Mouse (Mus musculus) cerebellum, adult (tissue): ENCODE measurements around the gene Gimap4.

Experiments
- ATAC-seq: cut with Nextera tagmentation; 2 replicates; pipeline ENCODE4 v1.9.2; 2017; ENCODE audit warnings: mild to moderate bottlenecking, moderate library complexity, mixed read lengths; ENCODE audit not compliant: insufficient number of reproducible peaks, low FRiP score, low TSS enrichment

The Gimap4 gene

DNA sequence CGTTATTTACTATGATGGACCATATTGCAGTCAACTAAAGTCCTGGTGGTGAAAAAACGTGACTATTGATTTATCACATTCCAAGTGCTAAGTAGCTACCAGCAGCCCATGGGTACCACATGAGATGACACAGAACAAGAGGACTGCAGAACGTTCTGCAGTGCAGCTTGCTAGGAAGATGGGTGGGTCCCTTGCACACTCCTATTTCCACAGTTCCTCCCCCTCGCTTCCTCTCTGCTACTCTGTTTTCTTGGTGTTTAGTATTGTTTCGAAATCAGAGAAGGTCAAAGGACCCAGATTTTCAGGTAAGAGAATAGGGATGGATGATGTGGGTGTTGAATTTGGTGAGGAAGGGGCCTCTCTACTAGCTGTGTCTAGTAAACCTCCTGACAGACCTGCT, at the start of gene Gimap4:
Gene Gimap4 (plus strand): TSS at position 231 of the 400 bp plus-strand sequence.
- no peak for ATAC-seq

DNA sequence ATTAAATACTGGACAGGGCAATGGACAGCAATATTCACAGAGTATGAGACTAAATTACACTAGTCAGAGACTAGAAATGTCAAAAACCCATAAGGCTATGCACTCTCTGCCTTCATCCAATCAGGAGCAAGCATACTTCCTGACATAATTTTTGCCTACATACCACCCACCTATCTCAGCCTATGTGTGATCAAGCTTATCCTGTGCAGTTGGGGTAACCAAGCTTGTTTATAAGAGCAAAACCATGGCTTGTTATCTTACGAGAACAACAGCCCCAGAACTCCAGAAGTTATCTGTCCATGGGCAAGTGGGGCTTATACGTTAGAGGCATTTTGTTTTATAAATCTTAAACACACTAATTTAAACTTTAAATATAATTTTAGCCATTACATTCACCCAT, 49.2 kb upstream of the Gimap4 start:
- no peak for ATAC-seq

DNA sequence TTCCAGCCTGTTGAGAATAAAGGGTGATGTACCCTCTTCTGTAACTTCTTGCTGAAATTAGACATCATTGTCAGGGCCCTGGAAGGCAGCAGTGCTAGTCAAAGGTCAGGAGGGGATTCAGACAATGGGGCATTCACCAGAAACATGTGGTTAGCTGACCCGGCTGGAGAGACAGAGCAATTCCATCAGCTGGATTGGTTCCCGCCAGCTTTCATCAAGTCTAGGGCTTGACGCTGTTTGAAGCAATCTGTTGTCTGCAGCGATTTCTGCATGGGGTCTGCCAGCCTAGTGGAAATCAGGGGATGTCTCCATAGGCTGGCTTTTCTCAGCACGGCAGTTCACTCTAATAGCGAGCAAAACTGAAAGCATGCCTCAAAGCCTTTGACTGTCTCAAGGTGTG, 47.8 kb upstream of the Gimap4 start:
- no peak for ATAC-seq

DNA sequence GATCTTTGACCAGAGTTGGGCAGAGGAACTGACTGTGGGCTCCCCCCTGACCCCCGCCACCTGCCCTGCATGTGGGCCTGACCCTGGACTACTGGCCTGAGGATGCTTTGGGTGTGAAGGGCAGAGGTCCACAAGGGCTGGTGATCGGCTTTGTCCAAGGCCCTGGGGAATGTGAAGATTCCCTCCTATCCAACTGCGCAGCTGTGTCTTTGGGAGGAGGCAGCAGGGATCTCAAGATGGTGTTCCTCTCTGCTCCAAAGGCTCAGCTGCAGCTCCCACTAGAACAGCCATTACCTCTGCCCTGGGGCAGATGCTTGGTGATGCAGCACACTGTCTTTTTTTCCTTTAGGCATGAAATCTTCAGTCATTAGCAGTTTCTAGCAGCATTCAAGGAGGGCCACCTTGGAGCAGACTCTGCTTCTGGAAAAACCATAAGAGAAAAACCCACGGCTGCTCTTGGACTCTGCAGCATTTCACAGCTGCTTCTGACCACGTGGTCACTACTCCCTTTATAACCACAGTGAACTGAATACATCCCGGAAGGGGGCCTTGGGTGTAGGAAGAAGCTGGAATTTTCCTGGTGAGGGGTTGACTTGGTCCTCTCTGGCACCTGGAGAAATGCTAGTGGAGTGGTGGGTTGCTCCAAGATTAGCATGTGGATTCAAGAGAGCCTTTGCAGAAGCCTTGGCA, 46.4 kb upstream of the Gimap4 start:
- ATAC-seq, result no peak

DNA sequence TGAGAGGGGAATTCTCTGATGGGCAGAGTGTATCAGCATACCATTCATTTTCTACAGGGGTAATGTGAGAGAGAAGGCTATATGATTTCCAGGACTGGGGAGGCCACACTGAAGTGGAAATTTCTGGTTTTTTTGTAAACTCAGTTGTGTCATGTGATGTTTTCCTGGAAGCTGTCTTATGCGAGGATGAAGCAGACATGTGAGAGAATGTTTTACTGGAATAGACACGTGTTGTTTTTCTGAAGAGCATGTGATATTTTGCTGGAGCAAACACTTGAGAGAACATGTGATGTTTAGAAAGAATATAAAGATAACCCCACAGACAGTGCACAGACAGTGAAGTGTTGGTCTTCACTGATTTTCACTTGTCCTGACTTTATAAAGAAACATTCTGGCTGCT, 45.8 kb upstream of the Gimap4 start:
- ATAC-seq, result no peak

DNA sequence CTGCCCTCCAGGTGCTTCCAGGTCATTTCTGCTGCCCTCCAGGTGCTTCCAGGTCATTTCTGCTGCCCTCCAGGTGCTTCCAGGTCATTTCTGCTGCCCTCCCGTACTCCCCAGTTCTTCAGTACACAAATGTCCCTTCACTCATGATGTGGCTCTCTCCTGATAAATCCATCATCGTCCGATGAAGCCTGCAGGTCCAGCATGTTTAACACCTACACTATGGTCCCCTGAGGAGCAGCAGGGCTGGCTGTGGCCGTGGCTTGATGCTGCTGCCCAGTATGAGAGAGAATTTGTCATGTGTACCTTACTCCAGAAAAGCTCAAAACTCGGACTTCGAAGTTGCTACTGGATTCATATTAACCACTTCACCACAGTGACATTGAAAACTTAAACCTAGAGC, 43.0 kb upstream of the Gimap4 start:
- no peak for ATAC-seq

DNA sequence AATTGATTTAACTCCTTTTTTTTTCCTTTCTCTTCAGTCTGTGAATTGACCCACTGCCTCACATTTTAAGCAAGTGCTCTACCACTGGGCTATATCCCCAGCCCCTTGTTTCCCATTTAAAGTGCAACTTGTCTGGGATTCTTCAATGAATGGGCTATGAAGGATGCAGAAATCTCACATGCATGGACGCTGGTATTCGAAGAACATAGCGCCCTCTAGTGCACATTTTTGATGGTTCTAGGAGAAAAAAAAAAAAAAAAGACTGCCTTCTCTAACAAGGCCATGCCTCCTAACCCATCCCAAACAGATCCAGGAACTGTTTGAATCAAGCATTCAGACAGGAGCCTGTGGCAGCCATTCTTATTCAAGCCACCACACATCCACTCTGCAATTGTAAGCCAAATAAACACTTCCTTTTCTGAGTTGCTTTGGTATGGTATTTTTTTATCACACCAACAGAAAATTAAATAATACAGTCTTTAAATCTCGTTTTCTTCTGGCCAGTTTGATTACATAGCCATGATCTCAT, 41.5 kb upstream of the Gimap4 start:
- peak; percentile 70 for ATAC-seq

DNA sequence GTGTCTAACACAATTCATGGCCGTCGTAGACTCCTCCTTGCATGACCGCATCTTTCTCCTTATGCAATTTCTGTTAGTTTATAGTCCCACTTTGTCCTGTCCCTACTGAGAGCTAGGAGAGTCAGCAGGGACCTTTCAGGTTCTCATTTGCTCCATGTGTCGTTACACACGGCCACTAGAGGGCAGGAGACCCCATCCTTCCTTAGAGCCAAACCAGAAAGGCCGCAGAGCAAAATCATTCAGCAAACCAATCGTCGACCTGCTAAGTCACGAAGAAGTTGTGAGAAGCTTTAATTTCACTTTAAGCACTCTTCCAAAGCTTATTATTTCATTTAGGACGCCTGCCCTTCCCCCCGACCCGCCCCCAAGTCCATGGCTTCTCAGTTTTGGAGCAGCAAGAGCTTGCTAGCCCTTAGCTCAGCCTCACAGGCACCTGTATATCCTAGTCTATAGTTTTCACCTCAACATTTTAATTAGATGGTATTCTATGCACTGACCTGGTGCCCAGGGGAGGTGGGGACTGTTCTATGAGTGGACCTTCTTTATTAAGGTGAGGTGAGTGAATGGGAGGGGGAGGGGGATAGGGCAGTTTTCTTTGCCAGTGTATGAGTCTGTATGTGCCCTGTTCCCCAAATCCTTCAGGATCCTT, 38.6 kb upstream of the Gimap4 start:
- ATAC-seq, result no peak

DNA sequence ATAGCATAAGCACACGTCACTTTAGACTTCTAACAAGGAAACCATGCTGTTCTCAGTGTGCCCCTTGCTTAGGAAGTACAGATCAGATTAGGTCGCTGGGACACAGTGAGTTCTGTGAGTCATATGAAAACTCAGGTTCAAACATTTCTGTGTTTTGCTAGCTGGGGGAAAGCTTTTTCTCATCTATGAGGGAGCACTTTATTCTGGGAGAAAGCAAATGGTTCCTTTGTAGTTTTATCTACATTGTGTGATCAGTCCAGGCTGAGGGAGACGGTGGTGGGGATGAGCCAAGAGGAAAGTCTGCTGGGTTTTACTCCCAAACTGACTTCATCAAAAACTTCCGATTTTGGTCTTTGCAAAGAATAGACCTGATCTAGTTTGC, 38.0 kb upstream of the Gimap4 start:
- ATAC-seq, result no peak

DNA sequence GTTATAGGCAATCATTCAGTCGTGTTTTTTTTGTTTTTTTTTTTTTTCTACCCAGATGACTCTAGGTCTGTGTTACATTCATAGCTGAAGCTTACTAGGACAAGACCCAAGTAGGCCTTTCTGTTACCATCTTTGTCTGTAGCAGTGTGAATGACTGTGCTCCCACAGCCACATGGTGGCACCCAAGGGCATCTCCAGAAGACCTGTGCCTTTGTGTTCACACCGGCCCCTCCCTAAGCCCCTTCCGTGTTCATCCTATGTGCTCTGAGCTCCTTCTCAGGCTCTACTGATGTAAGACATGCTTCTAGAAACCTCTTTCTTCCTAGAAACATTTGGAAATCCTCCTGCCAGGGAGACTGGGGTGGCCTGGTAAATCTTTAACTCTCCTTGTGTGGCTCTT, 37.4 kb upstream of the Gimap4 start, which contains the start of gene Gimap8:
Gene Gimap8 (plus strand): TSS at position 240 of the 400 bp plus-strand sequence.
- ATAC-seq, result no peak

DNA sequence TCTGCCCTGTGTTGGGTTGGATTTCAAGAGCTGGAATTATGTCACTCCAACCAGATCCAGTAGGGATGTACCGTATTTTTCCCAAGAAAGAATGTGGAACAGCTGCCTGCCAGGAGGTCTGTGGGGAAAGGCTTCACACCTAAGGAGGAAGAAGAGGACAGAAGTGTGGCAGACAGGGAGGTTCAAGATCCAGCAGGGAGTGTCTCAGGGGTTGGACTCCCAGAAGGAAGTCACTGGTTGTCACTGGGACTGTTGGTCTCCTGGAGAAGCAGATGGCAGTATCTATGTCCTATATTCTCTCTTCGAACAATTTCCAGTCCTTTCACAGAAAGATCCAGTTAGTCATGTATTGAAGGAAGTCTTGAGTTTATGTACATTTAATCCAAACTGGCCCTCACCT, 36.7 kb upstream of the Gimap4 start:
- no peak for ATAC-seq

DNA sequence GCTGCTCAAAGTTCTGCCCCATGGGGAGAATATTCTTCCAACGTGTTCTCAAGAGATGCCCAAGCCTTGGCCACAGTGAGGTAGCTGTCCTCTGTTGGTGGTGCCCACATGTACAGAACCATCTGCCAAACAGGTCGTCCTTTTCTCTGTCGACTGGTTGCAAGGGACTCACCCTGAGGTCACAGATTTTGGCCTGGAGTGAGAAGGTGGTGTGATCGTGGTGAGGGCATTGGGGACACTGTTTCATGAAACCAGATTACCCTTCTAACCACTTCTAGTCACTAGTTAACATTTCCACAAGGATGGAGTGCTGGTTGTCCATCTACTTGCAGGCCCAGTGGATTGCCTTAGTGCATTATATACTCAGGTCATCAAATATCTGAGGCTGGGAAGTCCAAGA, 35.6 kb upstream of the Gimap4 start:
- no peak for ATAC-seq

DNA sequence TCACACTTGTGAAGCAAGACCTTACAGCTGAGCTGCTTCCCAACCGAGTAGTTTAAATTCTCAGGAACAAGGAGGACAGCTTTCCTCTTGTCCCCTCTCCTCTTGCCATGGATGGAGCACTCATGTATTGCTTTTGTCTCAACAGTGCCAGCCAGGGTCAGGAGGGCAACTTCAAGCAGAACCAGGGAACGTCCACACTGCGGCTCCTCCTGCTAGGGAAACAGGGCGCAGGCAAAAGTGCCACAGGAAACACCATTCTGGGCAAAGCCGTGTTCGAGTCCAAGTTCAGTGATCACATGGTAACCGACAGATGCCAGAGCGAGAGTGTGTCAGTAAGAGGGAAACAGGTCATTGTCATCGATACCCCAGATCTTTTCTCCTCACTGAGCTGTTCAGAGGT, 34.3 kb upstream of the Gimap4 start:
- no peak for ATAC-seq

DNA sequence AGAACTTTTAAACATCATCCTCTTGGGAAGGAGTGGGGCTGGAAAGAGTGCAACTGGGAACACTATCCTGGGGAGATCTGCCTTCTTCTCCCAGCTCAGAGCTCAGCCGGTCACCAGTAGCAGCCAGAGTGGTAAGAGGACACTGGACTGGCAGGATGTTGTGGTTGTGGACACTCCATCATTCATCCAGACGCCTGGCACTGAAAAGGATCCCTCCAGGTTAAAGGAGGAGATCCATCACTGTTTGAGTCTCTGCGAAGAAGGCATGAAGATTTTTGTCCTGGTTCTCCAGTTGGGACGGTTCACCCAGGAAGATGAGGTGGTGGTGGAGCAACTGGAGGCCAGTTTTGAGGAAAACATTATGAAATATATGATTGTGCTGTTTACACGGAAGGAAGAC, 25.6 kb upstream of the Gimap4 start:
- ATAC-seq, result no peak

DNA sequence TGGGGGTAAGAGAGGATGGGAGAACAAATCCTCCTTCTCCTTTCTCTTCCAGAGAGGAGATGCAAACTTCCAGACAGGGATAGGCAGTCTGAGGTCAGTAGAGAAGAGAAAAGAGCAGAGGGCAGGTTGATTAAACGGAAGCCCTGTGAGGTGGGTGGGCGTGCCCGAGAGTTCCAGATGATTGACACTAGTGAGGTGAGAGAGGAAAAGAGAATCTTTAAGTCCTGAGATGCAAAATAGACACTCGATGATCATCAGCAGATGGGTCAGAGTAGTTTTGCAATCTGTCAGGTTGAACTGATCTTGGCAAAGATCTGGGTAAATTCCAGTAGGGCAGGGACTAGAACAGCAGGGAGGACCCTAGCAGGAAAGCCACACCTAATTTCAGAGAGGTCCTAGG, 19.6 kb upstream of the Gimap4 start:
- ATAC-seq, result no peak

DNA sequence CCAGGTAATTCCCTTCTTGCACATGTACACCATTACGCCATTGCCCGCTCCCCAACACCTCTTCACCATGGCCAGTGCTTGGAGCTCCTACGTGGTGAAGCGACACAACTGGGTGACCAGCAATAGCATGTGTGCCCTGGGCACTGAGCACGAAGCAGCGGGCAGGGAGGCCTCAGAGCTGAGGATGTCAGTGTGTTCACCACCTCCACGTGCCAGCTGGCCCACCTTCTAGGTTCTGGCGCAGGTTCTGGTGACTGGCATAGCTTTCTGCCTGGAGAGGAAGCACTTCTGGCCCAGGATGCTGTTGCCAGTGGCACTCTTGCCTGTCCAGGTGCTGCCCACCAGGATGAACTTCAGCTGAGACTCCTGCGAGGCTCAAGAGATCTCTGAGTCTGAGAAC, 18.9 kb upstream of the Gimap4 start:
- no peak for ATAC-seq

DNA sequence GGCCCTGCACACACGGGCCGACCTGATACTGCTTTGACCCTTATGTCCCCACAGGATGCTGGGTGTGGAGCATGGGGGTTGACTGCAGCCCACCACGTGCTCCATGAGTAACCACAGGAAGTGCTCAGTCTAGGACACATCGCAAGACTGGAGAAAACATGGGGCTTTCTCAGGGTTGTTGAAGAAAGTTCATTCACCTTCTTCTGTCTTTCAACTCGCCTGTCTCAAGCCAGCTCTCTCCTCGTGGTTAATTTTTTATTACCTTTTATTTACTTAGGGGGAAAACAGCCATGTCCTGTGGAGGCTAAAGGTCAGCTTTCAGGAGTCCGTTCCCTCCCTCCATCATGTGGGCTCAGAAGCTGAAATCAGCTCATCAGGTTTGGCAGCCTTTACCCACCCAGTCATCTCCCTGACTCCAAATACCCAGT, 18.2 kb upstream of the Gimap4 start:
- no peak for ATAC-seq

DNA sequence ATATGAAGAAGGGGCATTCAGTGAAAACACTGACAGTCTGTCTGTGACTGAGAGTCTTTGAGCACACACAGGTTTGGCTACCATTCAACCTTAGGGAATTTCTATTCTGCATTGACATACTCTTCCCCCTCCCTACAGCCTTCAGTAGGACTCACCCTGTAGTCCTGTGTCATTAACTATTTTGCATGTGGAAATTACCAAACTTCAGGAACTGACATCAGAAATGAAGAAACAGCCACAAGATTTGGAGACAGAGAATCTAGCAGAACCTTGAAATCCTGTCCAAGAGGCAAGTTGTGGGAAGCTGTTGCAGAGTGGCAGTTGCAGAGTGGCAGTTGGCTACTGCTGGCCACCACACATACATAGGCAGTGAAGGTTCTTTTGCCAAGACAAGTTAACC, 16.3 kb upstream of the Gimap4 start:
- ATAC-seq, result no peak

DNA sequence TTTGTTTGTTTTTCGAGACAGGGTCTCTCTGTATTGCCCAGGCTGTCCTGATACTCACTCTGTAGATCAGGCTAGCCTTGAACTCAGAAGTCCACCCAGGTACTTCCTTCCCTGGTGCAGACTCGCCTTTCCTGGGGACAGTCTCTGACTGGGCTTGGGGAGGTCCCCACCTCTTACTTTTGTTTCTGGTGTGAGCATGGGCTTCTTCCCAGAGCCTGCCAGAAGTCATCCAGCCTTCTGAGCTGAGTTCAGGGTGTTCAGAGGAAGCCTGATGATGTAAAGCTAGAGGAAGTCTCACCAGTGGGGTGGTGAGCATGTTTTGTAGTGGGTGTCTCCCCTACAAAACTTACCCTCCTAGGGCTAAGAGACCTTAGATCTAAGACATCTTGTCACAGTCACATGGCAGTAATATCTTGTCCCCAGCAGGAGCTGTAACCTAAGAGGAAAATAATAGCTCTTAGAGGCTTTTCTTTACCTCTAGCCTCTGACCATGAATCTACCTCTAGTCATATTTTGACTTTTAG, 14.8 kb upstream of the Gimap4 start:
- no peak for ATAC-seq

DNA sequence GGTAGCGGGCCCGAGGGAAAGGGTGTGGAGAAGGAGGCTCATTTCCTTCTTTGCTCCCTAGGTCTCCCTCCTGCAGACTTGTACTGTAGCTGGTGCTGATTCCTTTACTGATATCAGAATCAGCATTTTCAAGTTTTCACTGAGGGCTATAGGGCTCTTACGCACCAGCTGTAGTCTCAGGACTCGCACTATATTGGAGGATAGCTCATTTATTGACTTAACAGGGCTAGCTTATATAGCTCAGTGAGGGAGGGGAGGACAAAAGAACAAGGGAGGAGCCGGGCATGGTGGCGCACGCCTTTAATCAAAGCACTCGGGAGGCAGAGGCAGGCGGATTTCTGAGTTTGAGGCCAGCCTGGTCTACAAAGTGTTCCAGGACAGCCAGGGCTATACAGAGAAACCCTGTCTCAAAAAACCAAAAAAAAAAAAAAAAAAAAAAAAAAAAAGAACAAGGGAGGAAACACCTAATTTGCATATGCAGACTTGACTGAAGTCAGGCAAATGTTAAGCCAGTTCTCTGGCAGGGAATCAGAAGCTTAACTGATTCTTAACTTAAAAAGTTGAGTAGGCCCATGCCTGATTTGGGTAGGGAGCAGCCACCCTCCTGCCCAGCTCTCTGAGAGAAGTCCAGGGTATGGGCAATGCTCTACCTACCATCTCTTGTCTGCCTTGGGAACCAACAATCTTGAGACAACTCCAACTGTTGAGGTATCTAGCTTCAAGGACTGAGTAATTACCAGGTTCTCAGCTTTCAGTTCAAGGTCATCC, 9.9 kb upstream of the Gimap4 start:
- no peak for ATAC-seq

DNA sequence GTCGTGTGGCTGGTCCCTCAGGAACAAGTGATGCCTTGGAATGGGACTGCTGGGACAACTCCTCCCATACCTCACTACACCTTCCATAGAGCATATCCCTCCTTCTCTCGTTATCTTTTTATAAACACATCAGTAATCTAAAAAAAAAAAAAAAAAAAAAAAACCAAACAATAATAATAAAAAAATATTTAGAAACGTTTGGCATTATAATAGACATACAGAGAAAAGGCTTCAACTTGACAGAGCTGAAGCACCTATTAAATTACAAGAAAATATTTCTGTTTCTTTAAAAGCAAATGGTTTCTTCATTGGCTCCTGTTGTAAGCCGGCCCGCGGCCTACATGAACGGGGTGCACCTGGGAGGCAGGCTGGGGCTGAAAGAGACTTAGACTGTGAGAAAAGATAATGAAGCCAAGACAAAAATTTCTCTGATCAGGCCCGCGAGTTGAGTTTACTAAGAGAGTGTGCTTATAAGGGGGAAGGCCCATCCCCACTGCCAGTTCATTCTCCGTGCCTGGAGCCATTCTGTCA, 8.9 kb upstream of the Gimap4 start:
- ATAC-seq, result no peak
